Mouse (Mus musculus) Patski (cell line): ENCODE results near the gene Gpc6. TPM values are rescaled to one million over a fixed set of nuclear protein-coding genes. Genes with fewer than 3 reads are reported as not detected.

Experiments used
- ATAC-seq: fragments of 100-300 bp; one replicate; pipeline ENCODE4 v1.8.0; 2021
- CTCF ChIA-PET: fragments of 350-600 bp; sonication (Branson Sonifier 250); formaldehyde crosslinking; loops from one replicate; lab custom pipeline; 2022; ENCODE audit warnings: inconsistent platforms; lab: Charles Lee
- POLR2A ChIA-PET: fragments of 350-600 bp; sonication (Branson Sonifier 250); formaldehyde crosslinking; loops from one replicate; lab custom pipeline; 2022; ENCODE audit warnings: antibody characterized with exemption, inconsistent platforms; lab: Charles Lee
- DNase-seq: peaks from one replicate; pipeline ENCODE4 v3.0.0-alpha.2; 2011; ENCODE audit warnings: low read depth, low spot score
- H3K27me3 ChIP-seq: fragments of 371-371 bp; one replicate; pipeline ENCODE4 v1.5.1; 2021
- CTCF ChIP-seq: fragments of 100-300 bp; IDR thresholded peaks from one replicate; pipeline ENCODE4 v1.5.1; 2021
- in situ Hi-C: fragments of 300-500 bp; cut with MboI; formaldehyde crosslinking; loops from 3 replicates; pipeline ENCODE4 v1.11.1; 2018; ENCODE audit warnings: low pct_unique_long_range_greater_than_20kb, mixed read lengths
- polyA plus RNA-seq: library from polyadenylated mRNA; unstranded; gene quantifications from one replicate; pipeline ENCODE4 v1.2.3, GENCODE M21; 2021

The Gpc6 gene
- polyA plus RNA-seq, 1 experiment from 2014 or later, result 56.6 TPM

GRCm38 (mm10) chr14:117214373-117214772 is 289.3 kb downstream of the Gpc6 start:
- DNase-seq, result no peak
- CTCF ChIA-PET, result interaction anchor here (0.6 kb wide), 1 partner anchor 141 kb away, joined by 3 read pairs; no protein-coding TSS in a partner anchor
- POLR2A ChIA-PET, result no interaction called here
- in situ Hi-C loops, result no loop called here
- H3K27me3 ChIP-seq, result no peaks in the 10 kb centered on the region
- ATAC-seq, result no peak
- no peak for TF ChIP-seq CTCF

GRCm38 (mm10) chr14:117226920-117227319 is 301.8 kb downstream of the Gpc6 start:
- TF ChIP-seq CTCF, result no peak
- DNase-seq (no peak), ATAC-seq (no peak)
- ChIA-PET CTCF (no interaction called here), POLR2A (interaction anchor here (0.5 kb wide), 1 partner anchor 377 kb away, joined by 3 read pairs; no protein-coding TSS in a partner anchor)
- in situ Hi-C loops, result no loop called here
- no peaks in the 10 kb centered on the region for H3K27me3 ChIP-seq

- ChIA-PET CTCF (interaction anchor here (1.2 kb wide), 1 partner anchor 17 kb away, joined by 3 read pairs; no protein-coding TSS in a partner anchor), POLR2A (no interaction called here)
- DNase-seq, result no peak
- in situ Hi-C loops, result no loop called here
- H3K27me3 ChIP-seq, result no peaks in the 10 kb centered on the region
- TF ChIP-seq CTCF, result no peak
- ATAC-seq, result no peak
Observed at GRCm38 (mm10) chr14:117230476-117230875, 305.4 kb downstream of the Gpc6 start.

GRCm38 (mm10) chr14:117238226-117238625 is 313.1 kb downstream of the Gpc6 start:
- no peak for DNase-seq
- no peak for ATAC-seq
- in situ Hi-C loops, result no loop called here
- no peak for TF ChIP-seq CTCF
- POLR2A ChIA-PET, result no interaction called here
- H3K27me3 ChIP-seq, result no peaks in the 10 kb centered on the region
- CTCF ChIA-PET, result no interaction called here

GRCm38 (mm10) chr14:117239694-117240427 is 314.7 kb downstream of the Gpc6 start:
- POLR2A ChIA-PET, result no interaction called here
- ATAC-seq, result peak; percentile 17
- no peak for DNase-seq
- in situ Hi-C loops, result no loop called here
- no peak for TF ChIP-seq CTCF
- no peaks in the 10 kb centered on the region for H3K27me3 ChIP-seq
- CTCF ChIA-PET, result no interaction called here

GRCm38 (mm10) chr14:117245631-117246030 is 320.5 kb downstream of the Gpc6 start:
- in situ Hi-C loops, result no loop called here
- H3K27me3 ChIP-seq, result no peaks in the 10 kb centered on the region
- ChIA-PET CTCF (no interaction called here), POLR2A (no interaction called here)
- TF ChIP-seq CTCF, result no peak
- DNase-seq, result no peak
- no peak for ATAC-seq

- in situ Hi-C loops, result no loop called here
- CTCF ChIA-PET, result interaction anchor here (1.4 kb wide), 1 partner anchor 11 kb away, joined by 4 read pairs; no protein-coding TSS in a partner anchor
Observed at GRCm38 (mm10) chr14:117256192-117256591, 331.1 kb downstream of the Gpc6 start.

GRCm38 (mm10) chr14:117265653-117266052 is 340.5 kb downstream of the Gpc6 start:
- H3K27me3 ChIP-seq, result no peaks in the 10 kb centered on the region
- ChIA-PET CTCF (no interaction called here), POLR2A (no interaction called here)
- no peak for TF ChIP-seq CTCF
- no peak for ATAC-seq
- in situ Hi-C loops, result no loop called here
- no peak for DNase-seq

More at GRCm38 (mm10) chr14:117256192-117256591, 331.1 kb downstream of the Gpc6 start:
- DNase-seq (no peak), ATAC-seq (no peak)
- no peaks in the 10 kb centered on the region for H3K27me3 ChIP-seq
- POLR2A ChIA-PET, result interaction anchor here (0.5 kb wide), 1 partner anchor 673 kb away, joined by 7 read pairs; no protein-coding TSS in a partner anchor
- no peak for TF ChIP-seq CTCF

GRCm38 (mm10) chr14:117267823-117268601 is 342.9 kb downstream of the Gpc6 start:
- POLR2A ChIA-PET, result no interaction called here
- CTCF ChIA-PET, result interaction anchor here (0.9 kb wide), 1 partner anchor 11 kb away, joined by 4 read pairs; no protein-coding TSS in a partner anchor
- TF ChIP-seq CTCF, result no peak
- ATAC-seq (peak; percentile 98), DNase-seq (peak; percentile 31)
- in situ Hi-C loops, result no loop called here
- H3K27me3 ChIP-seq, result no peaks in the 10 kb centered on the region

GRCm38 (mm10) chr14:117283631-117284030 is 358.5 kb downstream of the Gpc6 start:
- ATAC-seq (no peak), DNase-seq (no peak)
- TF ChIP-seq CTCF, result no peak
- no peaks in the 10 kb centered on the region for H3K27me3 ChIP-seq
- CTCF ChIA-PET, result no interaction called here
- in situ Hi-C loops, result no loop called here
- POLR2A ChIA-PET, result no interaction called here

GRCm38 (mm10) chr14:117293746-117294145 is 368.6 kb downstream of the Gpc6 start:
- DNase-seq (no peak), ATAC-seq (no peak)
- ChIA-PET POLR2A (no interaction called here), CTCF (no interaction called here)
- no peak for TF ChIP-seq CTCF
- in situ Hi-C loops, result no loop called here
- H3K27me3 ChIP-seq, result no peaks in the 10 kb centered on the region
